Mouse (Mus musculus) CD4-positive naive resting alpha-beta T cell, adult 76 days (primary cell): ENCODE measurements around the gene Vmn2r56. TPM values are rescaled to one million over a fixed set of nuclear protein-coding genes. Genes with fewer than 3 reads are reported as not detected.

ENCODE experiments used
- total RNA-seq: library from RNA; stranded (reverse); gene quantifications from one replicate; pipeline ENCODE4 v1.2.4, GENCODE M21; 2023

Vmn2r56 gene
- not detected for total RNA-seq

GRCm38 (mm10) chr7:12734904-12735303 lies at the start of gene Vmn2r56:
Gene Vmn2r56 (minus strand): TSS chr7:12735004.

GRCm38 (mm10) chr7:12684903-12685302 lies 49.9 kb downstream of the Vmn2r56 start, which contains the start of gene Vmn2r55:
Gene Vmn2r55 (minus strand): TSS chr7:12685003.

DNA sequence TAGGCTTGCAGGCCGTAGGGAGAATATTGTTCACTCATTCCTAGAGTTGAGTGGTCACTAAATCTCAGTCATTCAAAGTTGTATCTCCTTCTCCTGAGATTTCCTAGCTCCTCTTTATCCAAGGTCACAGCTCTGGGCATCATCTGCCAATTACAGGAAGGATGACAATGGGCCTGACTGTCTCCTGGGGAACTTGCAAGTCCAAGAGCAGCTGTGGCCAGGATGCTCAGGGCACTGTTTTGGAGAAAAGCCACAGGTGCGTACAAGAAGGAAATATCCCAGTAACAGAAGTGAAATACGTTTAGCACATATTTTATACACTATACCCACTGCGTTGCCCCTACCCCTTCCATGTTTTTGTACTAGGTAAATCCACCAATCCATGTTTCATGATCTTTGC lies 94.6 kb downstream of the Vmn2r56 start, which contains the start of gene Vmn2r54:
TSS of gene Vmn2r54 (minus strand) at position 101 of the 400 bp plus-strand sequence.

Other genes with a start within 250 kb of the Vmn2r56 start
- not detected for gene 2900092C05Rik, start 222.5 kb downstream of the Vmn2r56 start, total RNA-seq
- gene Vmn2r53, start 126.2 kb downstream of the Vmn2r56 start, total RNA-seq, result 0.03 TPM
- gene Vmn2r54, start 94.7 kb downstream of the Vmn2r56 start, total RNA-seq, result not detected
- not detected for gene Vmn2r55, start 50.0 kb downstream of the Vmn2r56 start, total RNA-seq
- 16.5 TPM for gene Zscan18, start 68.6 kb upstream of the Vmn2r56 start, total RNA-seq
- gene Zfp329, start 83.9 kb upstream of the Vmn2r56 start, total RNA-seq, result 9.0 TPM
- gene Zfp110, start 99.8 kb upstream of the Vmn2r56 start, total RNA-seq, result 112 TPM
- 0.82 TPM for gene Zfp128, start 146.2 kb upstream of the Vmn2r56 start, total RNA-seq
- 8.8 TPM for gene Zscan22, start 162.8 kb upstream of the Vmn2r56 start, total RNA-seq
- 2,676 TPM for gene Rps5, start 187.3 kb upstream of the Vmn2r56 start, total RNA-seq
- gene Rnf225, start 192.4 kb upstream of the Vmn2r56 start, total RNA-seq, result 1.3 TPM
- 1.5 TPM for gene Zfp324, start 230.8 kb upstream of the Vmn2r56 start, total RNA-seq
- 7.4 TPM for gene Zfp446, start 242.8 kb upstream of the Vmn2r56 start, total RNA-seq